Mouse (Mus musculus) cerebellum, adult 18-20 months (tissue): ENCODE results near the gene Prss46.

ENCODE experiments used
- DNase-seq, 2 experiments: peaks; one replicate each; pipeline ENCODE4 v3.0.0; 2021

The Prss46 gene

DNA sequence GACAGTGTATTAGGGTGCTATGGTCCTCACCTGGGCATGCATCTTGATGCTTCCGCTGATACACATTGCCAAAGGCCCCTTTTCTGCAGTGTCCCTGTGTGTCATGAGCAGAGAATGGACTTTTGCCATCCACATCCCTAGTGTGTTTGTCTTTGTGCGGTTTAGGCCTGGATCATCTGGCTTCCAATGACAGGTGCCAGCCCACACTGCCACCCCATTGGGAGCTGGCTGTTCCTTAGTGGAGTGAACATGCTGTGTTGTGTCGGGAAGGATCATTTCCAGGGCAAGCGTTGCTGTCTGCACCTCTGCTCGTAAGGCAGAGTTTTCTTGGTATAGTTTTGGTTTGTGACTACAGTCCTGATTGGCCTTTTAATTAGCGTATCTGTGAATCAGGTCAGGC lies 56.9 kb downstream of the Prss46 start:
- DNase-seq = no peak

- DNase-seq = no peak
Measured at GRCm38 (mm10) chr9:110902271-110902670, 58.0 kb downstream of the Prss46 start.
